Mouse (Mus musculus) myocyte (in vitro differentiated cells): Measurements from ENCODE around the gene Auts2.

Source experiments
- CEBPB ChIP-seq: IDR thresholded peaks from 2 replicates; pipeline ENCODE4 v1.6.1; 2011; ENCODE audit warnings: mild to moderate bottlenecking, moderate library complexity; ENCODE audit not compliant: poor library complexity, insufficient read depth, severe bottlenecking
- E2F4 ChIP-seq: IDR thresholded peaks from one replicate; pipeline ENCODE4 v1.6.1; 2011; ENCODE audit warnings: mild to moderate bottlenecking, control low read depth, moderate library complexity; ENCODE audit not compliant: insufficient read depth
- MAX ChIP-seq: IDR thresholded peaks from one replicate; pipeline ENCODE4 v1.6.1; 2011; ENCODE audit warnings: low read depth, mild to moderate bottlenecking, control low read depth
- MYOD1 ChIP-seq, 3 experiments: IDR thresholded peaks; one replicate each; pipeline ENCODE4 v1.6.1; 2011; ENCODE audit warnings: control low read depth in 2 of 3, low read depth in 2 of 3, mild to moderate bottlenecking in 2 of 3, moderate library complexity in 1 of 3; ENCODE audit not compliant: insufficient read length in 2 of 3, control insufficient read depth in 1 of 3
- MYOG ChIP-seq, 3 experiments: IDR thresholded peaks; one replicate each; pipeline ENCODE4 v1.6.1; 2011; ENCODE audit warnings: control low read depth in 2 of 3, low read depth in 2 of 3, mild to moderate bottlenecking in 2 of 3; ENCODE audit not compliant: insufficient read length in 2 of 3, control insufficient read depth in 1 of 3, insufficient read depth in 1 of 3
- POLR2A ChIP-seq: IDR thresholded peaks from one replicate; pipeline ENCODE4 v1.6.1; 2011; ENCODE audit warnings: low read depth, mild to moderate bottlenecking, control low read depth, moderate library complexity; ENCODE audit not compliant: insufficient read length
- POLR2AphosphoS2 ChIP-seq: IDR thresholded peaks from one replicate; pipeline ENCODE4 v1.6.1; 2011; ENCODE audit warnings: low read depth, control low read depth; ENCODE audit not compliant: insufficient read length
- SRF ChIP-seq: IDR thresholded peaks from one replicate; pipeline ENCODE4 v1.6.1; 2011; ENCODE audit warnings: low read depth; ENCODE audit not compliant: control insufficient read depth, insufficient read length
- TCF12 ChIP-seq: IDR thresholded peaks from one replicate; pipeline ENCODE4 v1.6.1; 2011; ENCODE audit warnings: mild to moderate bottlenecking, control low read depth; ENCODE audit not compliant: poor library complexity, insufficient read depth, severe bottlenecking
- USF1 ChIP-seq: IDR thresholded peaks from one replicate; pipeline ENCODE4 v1.6.1; 2011; ENCODE audit warnings: low read depth, mild to moderate bottlenecking, control low read depth, moderate library complexity

GRCm38 (mm10) chr5:132513206-132513605, 29.9 kb downstream of the Auts2 start:
- TF ChIP-seq POLR2A (no peak), TCF12 (no peak), MYOD1 (IDR thresholded peaks at IDR 0.05; ENCODE audit: control insufficient read depth in 1 of 3, insufficient read length in 2 of 3, low read depth in 2 of 3) (no peak), USF1 (no peak), E2F4 (no peak), POLR2AphosphoS2 (no peak), CEBPB (no peak), MAX (no peak), MYOG (IDR thresholded peaks at IDR 0.05; ENCODE audit: control insufficient read depth in 1 of 3, insufficient read depth in 1 of 3, insufficient read length in 2 of 3, low read depth in 2 of 3) (no peak), SRF (no peak)
